Mouse (Mus musculus): ENCODE data around the gene Ube2i. TPM values are rescaled to one million over a fixed set of nuclear protein-coding genes. Genes with fewer than 3 reads are reported as not detected.

Gene Ube2i
- polyA plus RNA-seq, 1 experiment = 113 TPM

DNA sequence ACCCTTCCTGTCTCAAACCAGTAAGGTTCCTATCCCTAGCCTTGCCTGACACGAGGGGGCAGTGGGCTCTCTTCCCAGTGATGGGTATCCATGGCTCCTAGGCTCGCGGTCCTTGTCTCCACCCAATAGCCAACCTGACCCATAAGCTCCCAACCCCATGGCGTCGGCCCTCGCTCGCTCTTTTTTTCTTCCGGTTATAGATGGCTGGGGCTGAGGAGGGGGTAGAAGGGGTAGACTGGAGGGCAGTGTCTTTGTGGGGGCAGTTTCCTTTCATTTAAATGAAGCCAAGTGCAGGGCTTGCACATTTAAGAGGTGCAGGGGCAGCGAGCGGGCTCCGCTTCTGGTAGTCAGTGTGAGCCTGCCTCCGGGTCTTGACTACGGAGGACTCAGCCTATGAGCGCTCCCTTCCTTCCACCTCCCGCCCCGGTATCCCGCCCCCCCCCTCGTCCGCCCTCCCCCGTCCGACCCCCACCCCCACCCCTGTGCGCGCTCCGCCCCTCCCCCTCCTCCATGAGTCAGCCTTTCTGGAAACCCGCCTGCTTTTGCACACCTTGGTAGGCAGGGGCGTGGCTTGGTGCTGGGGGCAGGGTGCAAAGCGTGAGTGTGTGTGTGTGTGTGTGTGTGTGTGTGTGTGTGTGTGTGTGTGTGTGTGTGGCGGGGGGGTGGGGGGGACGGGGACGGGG, 52.5 kb downstream of the Ube2i start:
- WGBS = 7% methylated on average over 17 of the region's 30 CpGs
- peak; percentile 19 for DNase-seq (ENCODE audit: low read depth, low spot score)

DNA sequence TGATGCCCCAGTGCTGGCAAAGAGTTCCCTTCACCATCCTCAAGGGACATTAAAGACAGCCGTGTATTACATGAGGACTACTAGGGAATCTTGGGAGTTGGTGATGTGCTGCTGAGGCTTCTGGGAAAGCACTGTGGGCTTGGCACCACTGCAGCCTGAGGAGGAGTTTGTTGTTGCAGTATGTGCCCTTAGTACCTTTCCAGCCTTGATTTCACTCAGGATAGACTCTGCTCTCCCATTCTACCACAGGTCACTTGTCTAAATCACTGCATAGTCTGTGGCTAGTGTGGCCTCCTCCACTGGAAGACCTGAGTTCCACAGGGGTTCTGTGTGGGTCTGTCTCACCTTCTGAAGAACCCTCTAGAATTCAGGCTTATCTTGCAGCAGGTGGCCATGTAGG, 53.7 kb downstream of the Ube2i start:
- WGBS = 73% methylated on average over 1 of the region's 1 CpGs
- no peak for DNase-seq (ENCODE audit: low read depth, low spot score)

DNA sequence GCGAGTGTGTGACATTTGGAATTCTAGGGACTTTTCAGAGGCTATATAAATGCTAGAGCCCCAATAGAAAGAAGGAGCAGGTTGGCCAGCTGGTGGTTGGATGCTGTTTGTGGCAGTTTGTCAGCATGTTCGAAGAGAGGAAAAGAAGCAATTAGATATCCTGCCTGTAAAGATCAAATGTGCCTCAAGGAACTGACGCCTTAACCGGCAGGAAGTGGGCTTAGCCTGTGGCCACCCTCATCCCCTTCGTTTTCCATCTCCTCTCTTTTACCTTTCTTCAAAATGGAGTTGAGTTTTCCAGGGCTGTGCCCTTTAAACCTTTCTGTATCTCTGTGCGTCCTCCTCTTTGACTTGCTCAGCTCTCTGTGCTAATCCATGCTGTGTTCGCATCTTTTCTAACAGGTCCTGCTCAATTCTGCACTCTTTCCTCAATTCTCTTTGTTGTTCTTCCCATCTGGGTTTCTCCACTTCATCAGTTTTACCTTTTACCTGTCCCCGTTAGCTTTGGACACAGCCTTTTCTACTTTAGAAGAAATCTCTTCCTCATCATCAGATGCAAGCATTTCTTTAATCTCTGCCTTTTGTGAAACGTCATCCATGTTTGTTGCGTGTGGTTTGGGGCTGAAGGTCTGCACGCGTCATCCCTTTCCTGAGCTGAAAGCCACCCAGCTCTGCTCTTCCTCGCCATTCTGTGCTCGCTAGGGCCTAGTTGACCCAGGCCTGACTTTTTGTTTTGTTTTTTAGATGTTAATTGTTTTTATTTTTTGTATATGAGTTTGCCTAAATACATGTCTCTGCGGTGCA, 54.7 kb downstream of the Ube2i start:
- DNase-seq (ENCODE audit: low read depth, low spot score) = no peak
- 90% methylated on average over 15 of the region's 15 CpGs for WGBS

DNA sequence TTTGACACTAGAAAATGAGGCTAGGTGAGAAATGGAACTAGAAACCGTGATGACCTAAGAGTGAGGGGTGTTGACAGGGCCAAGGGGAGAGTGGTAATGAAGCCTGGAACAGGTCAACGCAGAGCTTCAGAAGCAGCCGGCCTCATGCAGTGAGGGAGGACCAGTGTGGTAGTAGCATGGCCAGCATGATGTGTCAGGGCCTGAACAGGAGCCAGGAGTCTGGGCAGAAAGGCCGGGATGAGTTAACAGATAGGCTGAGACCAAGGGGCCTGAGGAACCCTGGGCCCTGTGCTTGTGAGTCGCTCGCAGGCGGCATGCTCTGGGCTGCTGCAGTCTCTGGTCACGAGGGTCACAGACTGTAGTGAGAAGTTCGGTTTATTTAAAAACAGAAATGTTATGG, 55.5 kb downstream of the Ube2i start:
- no peak for DNase-seq (ENCODE audit: low read depth, low spot score)
- WGBS = 90% methylated on average over 9 of the region's 9 CpGs

DNA sequence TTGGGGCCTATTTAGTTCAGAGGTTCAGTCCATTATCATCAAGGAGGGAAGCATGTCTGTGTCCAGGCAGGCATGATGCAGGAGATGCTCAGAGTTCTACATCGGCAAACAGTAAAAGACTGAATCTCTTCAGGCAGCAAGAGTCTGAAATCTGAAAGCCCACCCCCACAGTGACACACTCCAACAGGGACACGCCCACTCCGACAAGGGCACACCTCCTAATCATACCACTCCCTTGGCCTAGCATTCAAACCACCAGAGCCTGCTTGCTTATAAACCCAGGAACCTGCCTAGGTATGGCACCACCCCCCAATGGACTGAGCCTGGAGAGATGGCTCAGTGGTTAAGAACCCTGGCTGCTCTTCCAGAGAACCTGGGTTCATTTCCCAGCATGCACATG, 59.0 kb downstream of the Ube2i start:
- no peak for DNase-seq (ENCODE audit: low read depth, low spot score)
- 80% methylated on average over 3 of the region's 3 CpGs for WGBS

Other genes starting within 250 kb of the Ube2i start
- 16.7 and 18.5 TPM in 2 replicates for gene Tmem204, start 191.0 kb downstream of the Ube2i start, polyA plus RNA-seq (2012; rRNA removed)
- 9.4 and 12.2 TPM in 2 replicates for gene Telo2, start 158.7 kb downstream of the Ube2i start, polyA plus RNA-seq (2012; rRNA removed)
- 0.07 and 0.10 TPM in 2 replicates for gene Ptx4, start 153.9 kb downstream of the Ube2i start, polyA plus RNA-seq (2012; rRNA removed)
- 17.1 and 21.7 TPM in 2 replicates for gene Clcn7, start 141.2 kb downstream of the Ube2i start, polyA plus RNA-seq (2012; rRNA removed)
- gene Ccdc154, start 112.2 kb downstream of the Ube2i start, polyA plus RNA-seq (2012; rRNA removed) = not detected in 2 replicates
- gene Gm38655, start 99.2 kb downstream of the Ube2i start, polyA plus RNA-seq (2012; rRNA removed) = not detected in 2 replicates
- 9.5 and 10.4 TPM in 2 replicates for gene BC003965, start 90.1 kb downstream of the Ube2i start, polyA plus RNA-seq (2012; rRNA removed)
- 6.0 and 9.8 TPM in 2 replicates for gene Unkl, start 86.2 kb downstream of the Ube2i start, polyA plus RNA-seq (2012; rRNA removed)
- 36.1 and 37.5 TPM in 2 replicates for gene Gnptg, start 34.5 kb downstream of the Ube2i start, polyA plus RNA-seq (2012; rRNA removed)
- gene Tsr3, start 34.5 kb downstream of the Ube2i start, polyA plus RNA-seq (2012; rRNA removed) = 11.6 and 12.7 TPM in 2 replicates
- gene Baiap3, start 18.3 kb downstream of the Ube2i start, polyA plus RNA-seq (2012; rRNA removed) = 7.8 and 11.9 TPM in 2 replicates
- gene Prss34, start 23.8 kb upstream of the Ube2i start, polyA plus RNA-seq (2012; rRNA removed) = not detected in 2 replicates
- not detected in 2 replicates for gene Prss28, start 34.0 kb upstream of the Ube2i start, polyA plus RNA-seq (2012; rRNA removed)
- not detected in 2 replicates for gene Prss29, start 44.0 kb upstream of the Ube2i start, polyA plus RNA-seq (2012; rRNA removed)
- gene Tpsab1, start 70.9 kb upstream of the Ube2i start, polyA plus RNA-seq (2012; rRNA removed) = not detected in 2 replicates
- gene Tpsb2, start 91.7 kb upstream of the Ube2i start, polyA plus RNA-seq (2012; rRNA removed) = 0.58 and 0.59 TPM in 2 replicates
- 68.1 and 75.8 TPM in 2 replicates for gene Tpsg1, start 94.7 kb upstream of the Ube2i start, polyA plus RNA-seq (2012; rRNA removed)
- gene Cacna1h, start 159.2 kb upstream of the Ube2i start, polyA plus RNA-seq (2012; rRNA removed) = 10.4 and 25.1 TPM in 2 replicates
- gene Tekt4, start 180.0 kb upstream of the Ube2i start, polyA plus RNA-seq (2012; rRNA removed) = 0.11 TPM in 1 of 2 replicates, not detected in the other
- gene Sstr5, start 222.7 kb upstream of the Ube2i start, polyA plus RNA-seq (2012; rRNA removed) = 0.48 and 0.71 TPM in 2 replicates

Data from large intestine, adult 2 months (tissue).